Mouse (Mus musculus) kidney, embryonic 15.5 days (tissue): ENCODE measurements around the gene Rps6ka1. TPM values are rescaled to one million over a fixed set of nuclear protein-coding genes. Genes with fewer than 3 reads are reported as not detected.

Experiments
- ATAC-seq: fragments of 200-750 bp; cut with Nextera tagmentation; replicated peaks from 2 replicates; pipeline ENCODE4 v1.8.0; 2017; ENCODE audit warnings: moderate TSS enrichment; ENCODE audit not compliant: low FRiP score
- H3K27ac ChIP-seq: fragments of 300-500 bp; sonication (generic); 2 replicates; pipeline ENCODE4 v1.5.1; 2015; ENCODE audit warnings: mild to moderate bottlenecking, inconsistent platforms
- H3K27me3 ChIP-seq: fragments of 300-500 bp; sonication (generic); 2 replicates; pipeline ENCODE4 v1.6.1; 2015; ENCODE audit warnings: inconsistent platforms
- H3K36me3 ChIP-seq: fragments of 300-500 bp; sonication (generic); 2 replicates; pipeline ENCODE4 v1.6.1; 2015; ENCODE audit warnings: inconsistent platforms
- H3K4me1 ChIP-seq: fragments of 300-500 bp; sonication (generic); 2 replicates; pipeline ENCODE4 v1.6.1; 2015; ENCODE audit warnings: inconsistent platforms
- H3K4me2 ChIP-seq: fragments of 300-500 bp; sonication (generic); 2 replicates; pipeline ENCODE4 v1.6.1; 2015; ENCODE audit warnings: moderate library complexity, mild to moderate bottlenecking, inconsistent platforms
- H3K4me3 ChIP-seq: fragments of 300-500 bp; sonication (generic); replicated peaks from 2 replicates; pipeline ENCODE4 v1.5.1; 2015; ENCODE audit warnings: mild to moderate bottlenecking, inconsistent platforms
- H3K9ac ChIP-seq: fragments of 300-500 bp; sonication (generic); 2 replicates; pipeline ENCODE4 v1.6.1; 2015; ENCODE audit warnings: mild to moderate bottlenecking, inconsistent platforms
- H3K9me3 ChIP-seq: fragments of 300-500 bp; sonication (generic); replicated peaks from 2 replicates; pipeline ENCODE4 v1.6.1; 2016; ENCODE audit warnings: inconsistent platforms
- WGBS: fragments of 180-500 bp; shearing (Covaris S2); methylation state at CpG from one replicate; pipeline ENCODE4 v1.1.7; 2015; ENCODE audit warnings: mixed read lengths; 5-methylcytosine and 5-hydroxymethylcytosine counted together
- polyA plus RNA-seq: library from polyadenylated mRNA; unstranded; fragments of >200 nt; fragmentation: Nextera tagmentation; extraction: Ambion mirVana; gene quantifications from 2 replicates; pipeline ENCODE4 v1.2.1, GENCODE M21; 2015

The Rps6ka1 gene
- polyA plus RNA-seq, 1 experiment from 2014 or later = 47.5 TPM

- H3K9ac ChIP-seq = peak overlapping the region; percentile 93
- H3K4me2 ChIP-seq = peak overlapping the region; percentile 95
- peak overlapping the region; percentile 90 for H3K27ac ChIP-seq
- no peaks in the 10 kb centered on the region for H3K9me3 ChIP-seq
- ATAC-seq = peak; percentile 34
- no peaks in the 10 kb centered on the region for H3K27me3 ChIP-seq
- H3K4me3 ChIP-seq = peak overlapping the region; percentile 86
- WGBS = under 1% methylated on average over 26 of the region's 32 CpGs
- peaks cover 30% of the 10 kb centered on the region for H3K4me1 ChIP-seq
- no peaks in the 10 kb centered on the region for H3K36me3 ChIP-seq
These were observed 348 bp downstream of the Rps6ka1 start for GRCm38 (mm10) chr4:133887249-133887648.

- Histone ChIP-seq H3K9me3 (no peaks in the 10 kb centered on the region), H3K4me3 (peak overlapping the region; percentile 86), H3K4me2 (peak overlapping the region; percentile 95), H3K27ac (peak overlapping the region; percentile 90), H3K9ac (peak overlapping the region; percentile 93), H3K4me1 (peaks cover 30% of the 10 kb centered on the region), H3K27me3 (no peaks in the 10 kb centered on the region), H3K36me3 (no peaks in the 10 kb centered on the region)
- ATAC-seq = peak; percentile 44
- WGBS = 9% methylated on average over 10 of the region's 10 CpGs
These were observed 1.6 kb downstream of the Rps6ka1 start for GRCm38 (mm10) chr4:133885991-133886501.

GRCm38 (mm10) chr4:133885331-133885730, 2.3 kb downstream of the Rps6ka1 start:
- no peak for ATAC-seq
- peak overlapping the region; percentile 93; the same call in 1 of the 2 replicates for H3K9ac ChIP-seq
- WGBS = 53% methylated on average over 4 of the region's 4 CpGs
- H3K27ac ChIP-seq = peak overlapping the region; percentile 90
- H3K36me3 ChIP-seq = no peaks in the 10 kb centered on the region
- H3K4me1 ChIP-seq = peaks cover 30% of the 10 kb centered on the region
- H3K4me3 ChIP-seq = peak overlapping the region; percentile 86; the same call in 1 of the 2 replicates
- H3K9me3 ChIP-seq = no peaks in the 10 kb centered on the region
- peak overlapping the region; percentile 95 for H3K4me2 ChIP-seq
- H3K27me3 ChIP-seq = no peaks in the 10 kb centered on the region

- Histone ChIP-seq H3K27me3 (no peaks in the 10 kb centered on the region), H3K27ac (no peak overlapping the region), H3K4me3 (no peak overlapping the region), H3K9ac (no peak overlapping the region), H3K4me2 (peak overlapping the region; percentile 95; the same call in 1 of the 2 replicates), H3K36me3 (no peaks in the 10 kb centered on the region), H3K4me1 (peaks cover 30% of the 10 kb centered on the region), H3K9me3 (no peaks in the 10 kb centered on the region)
- ATAC-seq = no peak
- WGBS = 76% methylated on average over 3 of the region's 3 CpGs
These were observed 2.7 kb downstream of the Rps6ka1 start for GRCm38 (mm10) chr4:133884888-133885287.

GRCm38 (mm10) chr4:133884127-133884753, 3.4 kb downstream of the Rps6ka1 start:
- Histone ChIP-seq H3K4me1 (peaks cover 30% of the 10 kb centered on the region), H3K4me3 (no peak overlapping the region), H3K36me3 (peaks cover 6% of the 10 kb centered on the region), H3K9ac (no peak overlapping the region), H3K27ac (no peak overlapping the region), H3K4me2 (no peak overlapping the region), H3K27me3 (no peaks in the 10 kb centered on the region), H3K9me3 (no peaks in the 10 kb centered on the region)
- WGBS = 91% methylated on average over 8 of the region's 8 CpGs
- ATAC-seq = no peak

GRCm38 (mm10) chr4:133881851-133882250, 5.7 kb downstream of the Rps6ka1 start:
- no peak overlapping the region for H3K4me2 ChIP-seq
- WGBS = 81% methylated on average over 3 of the region's 3 CpGs
- no peaks in the 10 kb centered on the region for H3K9me3 ChIP-seq
- H3K27me3 ChIP-seq = no peaks in the 10 kb centered on the region
- H3K36me3 ChIP-seq = peaks cover 13% of the 10 kb centered on the region
- peaks cover 25% of the 10 kb centered on the region for H3K4me1 ChIP-seq
- no peak for ATAC-seq
- H3K4me3 ChIP-seq = no peak overlapping the region
- H3K27ac ChIP-seq = no peak overlapping the region
- H3K9ac ChIP-seq = no peak overlapping the region

- Histone ChIP-seq H3K36me3 (peaks cover 13% of the 10 kb centered on the region), H3K27ac (no peak overlapping the region)
These were observed 6.2 kb downstream of the Rps6ka1 start for GRCm38 (mm10) chr4:133881399-133881798.

GRCm38 (mm10) chr4:133879145-133879902, 8.3 kb downstream of the Rps6ka1 start:
- ATAC-seq = peak; percentile 40; the same call in 1 of the 2 replicates
- no peak overlapping the region for H3K4me3 ChIP-seq
- H3K9ac ChIP-seq = no peak overlapping the region
- peaks cover 12% of the 10 kb centered on the region for H3K4me1 ChIP-seq
- 62% methylated on average over 12 of the region's 12 CpGs for WGBS
- peaks cover 13% of the 10 kb centered on the region for H3K36me3 ChIP-seq
- H3K4me2 ChIP-seq = no peak overlapping the region
- no peaks in the 10 kb centered on the region for H3K9me3 ChIP-seq
- H3K27me3 ChIP-seq = no peaks in the 10 kb centered on the region
- no peak overlapping the region for H3K27ac ChIP-seq

More at GRCm38 (mm10) chr4:133881399-133881798, 6.2 kb downstream of the Rps6ka1 start:
- ATAC-seq = no peak
- Histone ChIP-seq H3K4me1 (peaks cover 25% of the 10 kb centered on the region), H3K27me3 (no peaks in the 10 kb centered on the region), H3K9ac (no peak overlapping the region), H3K4me3 (no peak overlapping the region), H3K4me2 (no peak overlapping the region), H3K9me3 (no peaks in the 10 kb centered on the region)
- WGBS = 84% methylated on average over 4 of the region's 4 CpGs

GRCm38 (mm10) chr4:133877850-133878755, 9.5 kb downstream of the Rps6ka1 start:
- H3K27me3 ChIP-seq = no peaks in the 10 kb centered on the region
- no peak overlapping the region for H3K9ac ChIP-seq
- H3K4me1 ChIP-seq = peaks cover 13% of the 10 kb centered on the region
- H3K4me2 ChIP-seq = no peak overlapping the region
- no peak overlapping the region for H3K4me3 ChIP-seq
- WGBS = 89% methylated on average over 14 of the region's 14 CpGs
- peaks cover 13% of the 10 kb centered on the region for H3K36me3 ChIP-seq
- no peak overlapping the region for H3K27ac ChIP-seq
- no peaks in the 10 kb centered on the region for H3K9me3 ChIP-seq
- no peak for ATAC-seq

- H3K4me1 ChIP-seq = peaks cover 13% of the 10 kb centered on the region
- no peaks in the 10 kb centered on the region for H3K27me3 ChIP-seq
- no peak overlapping the region for H3K9ac ChIP-seq
- no peak overlapping the region for H3K27ac ChIP-seq
- H3K9me3 ChIP-seq = no peaks in the 10 kb centered on the region
- no peak overlapping the region for H3K4me3 ChIP-seq
- ATAC-seq = no peak
- H3K36me3 ChIP-seq = peaks cover 25% of the 10 kb centered on the region
- 74% methylated on average over 13 of the region's 13 CpGs for WGBS
- H3K4me2 ChIP-seq = no peak overlapping the region
These were observed 12.6 kb downstream of the Rps6ka1 start for GRCm38 (mm10) chr4:133874865-133875517.
